Mouse (Mus musculus): Measurements from ENCODE around the gene Hspa12b.
A peak's percentile ranks its signal among the peaks of the same experiment; 100 is the strongest.

DNA sequence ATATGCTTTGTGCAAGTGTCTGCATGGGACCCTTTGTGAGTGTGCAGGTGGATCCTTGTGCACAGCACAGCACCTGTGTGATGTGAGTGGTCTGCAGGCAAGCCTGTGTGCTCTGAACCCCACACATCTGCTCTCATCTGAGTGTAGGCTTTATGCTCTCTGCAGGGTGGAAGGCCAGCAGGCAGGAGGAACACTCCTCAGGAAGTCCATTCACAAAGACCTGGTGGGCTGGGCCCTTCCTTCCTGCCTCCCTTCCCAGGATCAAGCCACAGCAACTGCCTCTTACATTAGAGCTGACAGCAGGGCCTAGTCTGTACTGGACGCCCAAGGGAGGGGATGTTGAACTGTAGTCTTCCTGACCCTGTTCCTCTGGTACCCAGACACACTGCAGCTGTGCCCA, 7.3 kb downstream of the Hspa12b start:
- TF ChIP-seq CTCF (IDR thresholded peaks at IDR 0.05) (no peak), POLR2A (IDR thresholded peaks at IDR 0.05; ENCODE audit: insufficient read depth, low read depth, low read length) (peak; percentile 86)

All from heart, adult 2 months (tissue).